Mouse (Mus musculus): ENCODE results near the gene Rmnd1. TPM values are rescaled to one million over a fixed set of nuclear protein-coding genes. Genes with fewer than 3 reads are reported as not detected.

Gene Rmnd1
- polyA plus RNA-seq, 1 experiment = not detected

GRCm38 (mm10) chr10:4354371-4355260, 77.6 kb downstream of the Rmnd1 start:
- Histone ChIP-seq H3K27ac (ENCODE audit: insufficient read depth, low read depth, low read length) (no peak overlapping the region), H3K4me1 (ENCODE audit: control insufficient read depth, insufficient read depth, low read length) (no peaks in the 10 kb centered on the region; the same call in 1 of the 2 replicates), H3K4me3 (ENCODE audit: insufficient read depth, low read depth, low read length) (no peak overlapping the region)
- no peak for TF ChIP-seq CTCF (IDR thresholded peaks at IDR 0.05; ENCODE audit: insufficient read depth, low read depth, low read length)
- TF ChIP-seq POLR2A (IDR thresholded peaks at IDR 0.05; ENCODE audit: insufficient read depth, low read depth, low read length) = no peak
- 85% methylated on average over 38 of the region's 38 CpGs for WGBS

Other genes starting within 250 kb of the Rmnd1 start
- gene Akap12, start 166.0 kb downstream of the Rmnd1 start, polyA plus RNA-seq (2012; ENCODE audit: insufficient read depth, insufficient read length, low replicate concordance, missing spikeins) = not detected in 2 replicates
- not detected in 2 replicates for gene Zbtb2, start 44.3 kb downstream of the Rmnd1 start, polyA plus RNA-seq (2012; ENCODE audit: insufficient read depth, insufficient read length, low replicate concordance, missing spikeins)
- gene Armt1, start 79 bp upstream of the Rmnd1 start, polyA plus RNA-seq (2012; ENCODE audit: insufficient read depth, insufficient read length, low replicate concordance, missing spikeins) = 333 TPM in 1 of 2 replicates, not detected in the other
- not detected in 2 replicates for gene Ccdc170, start 50.1 kb upstream of the Rmnd1 start, polyA plus RNA-seq (2012; ENCODE audit: insufficient read depth, insufficient read length, low replicate concordance, missing spikeins)
- not detected in 2 replicates for gene Esr1, start 179.2 kb upstream of the Rmnd1 start, polyA plus RNA-seq (2012; ENCODE audit: insufficient read depth, insufficient read length, low replicate concordance, missing spikeins)